Mouse (Mus musculus): Measurements from ENCODE around the gene Kcne4.

Gene Kcne4

GRCm38 (mm10) chr1:78862281-78862680 lies 45.7 kb downstream of the Kcne4 start:
- DNase-seq: no peak

DNA sequence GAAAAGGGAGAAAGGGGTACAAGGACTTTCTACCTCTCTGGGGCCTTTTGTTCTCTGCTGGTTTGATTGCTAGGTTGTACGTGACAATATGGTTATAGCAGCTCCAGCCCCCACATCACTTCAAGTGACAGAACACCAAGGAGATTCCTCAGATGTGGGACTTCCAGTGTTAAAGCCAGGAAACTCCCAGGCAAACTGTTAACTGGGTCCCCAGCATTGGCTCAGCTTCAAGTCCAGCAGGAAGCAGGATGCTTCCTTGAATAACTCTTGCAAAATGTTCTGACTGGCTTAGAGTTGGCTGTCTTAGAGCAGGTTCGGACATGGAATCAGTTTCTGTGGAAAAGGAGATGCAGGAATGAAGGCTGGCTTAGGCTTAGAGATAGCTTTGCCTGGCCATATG lies 47.3 kb downstream of the Kcne4 start:
- DNase-seq: peak; percentile 67

- DNase-seq: no peak
Measured at GRCm38 (mm10) chr1:78864351-78864750, 47.8 kb downstream of the Kcne4 start.

DNA sequence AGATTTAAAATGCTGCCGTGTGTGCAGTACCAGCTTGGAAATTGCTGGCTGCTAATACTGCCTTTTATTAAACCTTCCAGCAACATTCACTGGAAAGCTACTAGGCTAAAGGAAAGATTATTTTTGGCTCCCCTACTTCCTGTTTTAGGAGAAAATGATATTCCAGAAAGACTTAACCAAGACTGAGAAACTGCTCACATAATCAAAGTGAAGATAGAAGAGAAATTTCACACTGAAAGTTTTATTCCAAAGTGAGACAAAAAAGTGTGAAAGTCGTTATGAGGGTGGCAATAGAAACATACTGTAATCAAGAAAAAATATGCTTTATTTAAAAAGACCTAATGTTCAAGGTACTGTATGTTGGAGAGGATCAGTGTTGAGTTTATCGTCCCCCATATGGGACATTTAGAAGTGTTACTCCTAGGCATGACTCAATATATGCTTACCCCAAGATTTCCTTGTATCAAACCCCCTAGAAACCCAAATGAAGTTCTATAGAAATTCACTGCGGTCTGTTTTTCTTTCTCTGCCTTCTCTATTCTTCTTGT lies 48.3 kb downstream of the Kcne4 start:
- no peak for DNase-seq

DNA sequence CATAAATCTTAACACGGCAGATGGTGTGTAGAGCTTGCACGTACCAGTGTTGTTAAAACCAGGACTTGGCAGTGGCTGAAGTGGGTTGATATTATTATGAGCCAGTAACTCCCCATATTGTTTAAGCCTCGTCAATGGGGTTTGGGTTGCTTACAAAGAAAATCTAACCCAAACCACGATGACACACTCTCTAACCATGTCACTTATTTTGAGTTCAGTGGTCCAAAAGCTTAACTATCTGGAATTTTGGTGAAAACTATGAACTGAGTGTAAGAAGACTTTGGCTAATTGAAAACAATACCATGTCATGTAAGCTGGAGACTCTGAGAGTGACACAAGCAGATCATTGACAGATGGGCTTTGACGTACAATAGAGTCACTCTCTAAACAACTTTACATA lies 49.4 kb downstream of the Kcne4 start:
- no peak for DNase-seq

DNA sequence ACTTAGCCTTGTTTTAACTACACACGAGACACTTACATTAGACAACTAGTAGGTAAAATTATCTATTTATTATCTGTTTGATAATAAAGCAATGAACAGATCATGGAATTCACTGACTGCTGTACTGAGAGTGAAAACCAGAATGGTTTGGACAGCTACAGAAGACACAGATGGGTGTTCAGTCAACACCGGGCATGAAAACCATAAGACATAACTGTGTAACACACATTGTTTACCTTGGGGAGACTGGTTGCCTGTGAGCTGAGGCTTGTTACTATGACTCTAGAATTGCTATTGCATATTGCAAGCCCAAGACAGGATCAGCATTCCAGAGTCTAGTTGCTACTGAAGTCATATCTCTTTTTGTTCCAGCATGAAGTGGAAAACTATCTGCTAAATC lies 49.9 kb downstream of the Kcne4 start:
- DNase-seq: no peak

Measured in right cerebral cortex, adult 18-20 months (tissue).